Mouse (Mus musculus): ENCODE results near the gene Fdx1. TPM values are rescaled to one million over a fixed set of nuclear protein-coding genes. Genes with fewer than 3 reads are reported as not detected.

The Fdx1 gene
- polyA plus RNA-seq, 1 experiment from 2014 or later = 103 TPM

DNA sequence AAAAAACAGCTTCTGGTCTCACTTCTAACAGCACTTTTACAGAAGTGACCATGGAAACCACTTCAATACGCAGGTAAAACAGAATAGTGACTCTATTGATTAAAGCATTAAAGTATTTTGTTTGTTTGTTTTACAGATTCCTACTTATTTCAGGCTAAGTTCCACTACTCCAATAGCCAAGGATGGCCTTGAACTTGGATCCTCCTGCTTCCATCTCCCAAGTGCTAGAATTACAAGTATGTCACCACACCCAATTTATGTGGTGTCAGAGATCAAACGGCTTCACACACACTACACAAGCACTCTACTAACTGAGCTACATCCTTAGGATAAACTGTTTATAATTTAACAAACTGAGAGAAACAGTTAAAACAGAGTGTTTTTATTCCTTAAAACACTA, 3.0 kb downstream of the Fdx1 start:
- no peak overlapping the region for H3K4me2 ChIP-seq (ENCODE audit: low read length)
- H3K4me3 ChIP-seq (ENCODE audit: control insufficient read depth in 1 of 2, insufficient read depth in 1 of 2, low read depth in 1 of 2, low read length in 2 of 2) = no peak overlapping the region
- no peaks in the 10 kb centered on the region for H3K9me3 ChIP-seq (ENCODE audit: control insufficient read depth, low read length)
- 81% methylated on average over 2 of the region's 2 CpGs for WGBS
- no peaks in the 10 kb centered on the region for H3K27me3 ChIP-seq (ENCODE audit: control insufficient read depth, insufficient read depth, low read length)
- no peak overlapping the region for H3K27ac ChIP-seq (replicated peaks in 1 of 2; ENCODE audit: control insufficient read depth in 1 of 2, insufficient read depth in 1 of 2, low read depth in 2 of 2, low read length in 2 of 2)
- H3K4me1 ChIP-seq (ENCODE audit: control insufficient read depth in 2 of 2, insufficient read depth in 2 of 2, low read length in 2 of 2) = peaks cover 5 to 25% of the 10 kb centered on the region in 2 experiments
- peaks cover 18% of the 10 kb centered on the region for H3K36me3 ChIP-seq (ENCODE audit: control insufficient read depth, insufficient read depth, low read length)
- H3K9ac ChIP-seq (ENCODE audit: low read length) = no peak overlapping the region
- ATAC-seq (ENCODE audit: insufficient number of reproducible peaks, insufficient read depth, low FRiP score, low read depth) = no peak

DNA sequence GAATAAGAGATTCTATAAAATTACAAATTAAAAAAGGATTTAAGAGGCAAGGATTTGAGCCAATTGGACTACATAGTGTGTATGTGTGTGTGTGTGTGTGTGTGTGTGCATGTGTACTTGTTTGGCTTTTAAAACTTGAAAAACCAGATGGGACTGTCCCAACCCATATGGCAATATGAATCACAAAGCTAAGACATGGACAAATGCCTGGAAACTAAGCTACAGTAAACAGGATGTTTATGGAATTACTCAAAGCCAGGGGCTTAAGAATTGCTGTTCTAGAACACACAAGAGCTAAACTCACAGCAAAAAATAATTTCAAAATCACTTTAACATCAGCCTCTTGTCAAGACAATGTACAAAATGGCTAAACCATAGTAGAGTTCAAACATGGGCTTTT, 4.4 kb downstream of the Fdx1 start:
- no peak overlapping the region for H3K4me2 ChIP-seq (ENCODE audit: low read length)
- no peak overlapping the region for H3K4me3 ChIP-seq (ENCODE audit: control insufficient read depth in 1 of 2, insufficient read depth in 1 of 2, low read depth in 1 of 2, low read length in 2 of 2)
- no peak overlapping the region for H3K27ac ChIP-seq (replicated peaks in 1 of 2; ENCODE audit: control insufficient read depth in 1 of 2, insufficient read depth in 1 of 2, low read depth in 2 of 2, low read length in 2 of 2)
- H3K4me1 ChIP-seq (ENCODE audit: control insufficient read depth in 2 of 2, insufficient read depth in 2 of 2, low read length in 2 of 2) = peaks cover 3 to 21% of the 10 kb centered on the region in 2 experiments
- H3K9ac ChIP-seq (ENCODE audit: low read length) = no peak overlapping the region
- no peaks in the 10 kb centered on the region for H3K9me3 ChIP-seq (ENCODE audit: control insufficient read depth, low read length)
- ATAC-seq (ENCODE audit: insufficient number of reproducible peaks, insufficient read depth, low FRiP score, low read depth) = no peak
- no peaks in the 10 kb centered on the region for H3K27me3 ChIP-seq (ENCODE audit: control insufficient read depth, insufficient read depth, low read length)
- peaks cover 31% of the 10 kb centered on the region for H3K36me3 ChIP-seq (ENCODE audit: control insufficient read depth, insufficient read depth, low read length)

DNA sequence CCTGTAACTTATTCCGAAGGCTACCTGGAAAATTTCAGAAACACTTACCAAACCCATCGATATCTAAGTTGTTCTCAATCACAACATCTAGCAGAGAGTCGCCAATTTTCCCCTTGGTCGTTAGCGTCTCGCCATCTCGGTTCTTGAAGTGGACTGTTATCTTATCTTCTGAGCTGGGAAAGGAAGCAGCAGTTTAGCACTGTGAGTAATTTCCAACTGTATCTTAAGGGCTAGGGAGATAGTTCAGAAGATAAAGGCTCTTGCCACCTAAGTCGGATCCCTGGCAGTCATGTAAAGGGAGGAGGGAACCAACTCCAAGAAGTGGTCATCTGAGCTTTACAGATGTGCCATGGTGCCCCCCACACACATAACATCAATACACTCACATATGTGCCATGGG, 6.3 kb downstream of the Fdx1 start:
- 29% methylated on average over 8 of the region's 8 CpGs for WGBS
- Histone ChIP-seq H3K27ac (replicated peaks in 1 of 2; ENCODE audit: control insufficient read depth in 1 of 2, insufficient read depth in 1 of 2, low read depth in 2 of 2, low read length in 2 of 2) (no peak overlapping the region), H3K9ac (ENCODE audit: low read length) (no peak overlapping the region), H3K9me3 (ENCODE audit: control insufficient read depth, low read length) (no peaks in the 10 kb centered on the region), H3K27me3 (ENCODE audit: control insufficient read depth, insufficient read depth, low read length) (no peaks in the 10 kb centered on the region), H3K4me1 (ENCODE audit: control insufficient read depth in 2 of 2, insufficient read depth in 2 of 2, low read length in 2 of 2) (peaks cover 3 to 11% of the 10 kb centered on the region in 2 experiments; a peak in 3 of 4 replicates), H3K4me3 (ENCODE audit: control insufficient read depth in 1 of 2, insufficient read depth in 1 of 2, low read depth in 1 of 2, low read length in 2 of 2) (no peak overlapping the region), H3K4me2 (ENCODE audit: low read length) (no peak overlapping the region), H3K36me3 (ENCODE audit: control insufficient read depth, insufficient read depth, low read length) (peaks cover 45% of the 10 kb centered on the region)
- ATAC-seq (ENCODE audit: insufficient number of reproducible peaks, insufficient read depth, low FRiP score, low read depth) = no peak

GRCm38 (mm10) chr9:51956484-51956883, 6.9 kb downstream of the Fdx1 start:
- ATAC-seq (ENCODE audit: insufficient number of reproducible peaks, insufficient read depth, low FRiP score, low read depth) = no peak
- peaks cover 50% of the 10 kb centered on the region for H3K36me3 ChIP-seq (ENCODE audit: control insufficient read depth, insufficient read depth, low read length)
- WGBS = 81% methylated on average over 2 of the region's 2 CpGs

DNA sequence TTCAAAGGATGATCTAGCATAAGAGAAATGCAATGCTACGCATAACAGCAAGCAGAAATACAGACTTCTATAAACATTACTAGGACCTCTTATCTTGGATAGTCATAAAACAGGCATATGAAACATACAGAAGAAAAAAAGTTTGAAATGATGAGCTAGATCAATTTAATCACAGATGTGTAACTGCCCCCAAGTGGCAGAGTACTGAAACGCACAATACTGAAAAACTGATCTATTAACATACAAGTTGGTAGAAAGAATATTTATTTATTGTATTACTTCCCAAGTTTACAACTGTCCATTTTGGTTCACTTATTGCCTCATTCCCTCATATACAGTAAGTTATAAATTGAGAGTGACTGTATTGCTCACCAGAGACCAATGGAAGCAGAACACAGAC, 12.0 kb downstream of the Fdx1 start:
- Histone ChIP-seq H3K4me1 (ENCODE audit: control insufficient read depth in 2 of 2, insufficient read depth in 2 of 2, low read length in 2 of 2) (no peaks in the 10 kb centered on the region), H3K9me3 (ENCODE audit: control insufficient read depth, low read length) (no peaks in the 10 kb centered on the region), H3K36me3 (ENCODE audit: control insufficient read depth, insufficient read depth, low read length) (peaks cover 72% of the 10 kb centered on the region), H3K4me3 (ENCODE audit: control insufficient read depth in 1 of 2, insufficient read depth in 1 of 2, low read depth in 1 of 2, low read length in 2 of 2) (no peak overlapping the region), H3K27me3 (ENCODE audit: control insufficient read depth, insufficient read depth, low read length) (no peaks in the 10 kb centered on the region), H3K27ac (replicated peaks in 1 of 2; ENCODE audit: control insufficient read depth in 1 of 2, insufficient read depth in 1 of 2, low read depth in 2 of 2, low read length in 2 of 2) (no peak overlapping the region), H3K4me2 (ENCODE audit: low read length) (no peak overlapping the region), H3K9ac (ENCODE audit: low read length) (no peak overlapping the region)
- WGBS = 75% methylated on average over 2 of the region's 2 CpGs
- no peak for ATAC-seq (ENCODE audit: insufficient number of reproducible peaks, insufficient read depth, low FRiP score, low read depth)

More at GRCm38 (mm10) chr9:51956484-51956883, 6.9 kb downstream of the Fdx1 start:
- no peak overlapping the region for H3K4me2 ChIP-seq (ENCODE audit: low read length)
- no peak overlapping the region for H3K4me3 ChIP-seq (ENCODE audit: control insufficient read depth in 1 of 2, insufficient read depth in 1 of 2, low read depth in 1 of 2, low read length in 2 of 2)
- no peak overlapping the region for H3K9ac ChIP-seq (ENCODE audit: low read length)
- H3K4me1 ChIP-seq (ENCODE audit: control insufficient read depth in 2 of 2, insufficient read depth in 2 of 2, low read length in 2 of 2) = peaks cover 3 to 5% of the 10 kb centered on the region in 2 experiments; a peak in 3 of 4 replicates
- H3K9me3 ChIP-seq (ENCODE audit: control insufficient read depth, low read length) = no peaks in the 10 kb centered on the region
- no peaks in the 10 kb centered on the region for H3K27me3 ChIP-seq (ENCODE audit: control insufficient read depth, insufficient read depth, low read length)
- H3K27ac ChIP-seq (replicated peaks in 1 of 2; ENCODE audit: control insufficient read depth in 1 of 2, insufficient read depth in 1 of 2, low read depth in 2 of 2, low read length in 2 of 2) = no peak overlapping the region

DNA sequence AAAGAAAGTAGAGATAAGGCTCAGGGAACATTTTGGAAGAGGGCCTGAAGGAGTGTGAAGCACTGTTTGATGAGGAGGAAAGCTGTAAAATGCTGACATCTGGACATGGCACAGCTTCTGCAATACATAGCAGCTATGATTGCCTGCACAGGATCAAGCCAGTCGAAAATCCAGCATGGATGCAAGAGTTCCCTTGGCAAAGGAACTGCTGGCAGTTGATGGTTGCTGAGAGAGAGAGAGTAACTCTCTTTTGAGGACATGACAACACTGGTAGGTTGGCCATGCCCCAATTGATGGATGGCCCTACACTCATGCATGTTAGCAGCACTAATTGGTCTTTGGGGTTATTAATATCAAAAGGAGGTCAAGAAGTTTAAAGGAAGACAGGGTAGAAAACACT, 12.7 kb downstream of the Fdx1 start:
- H3K9me3 ChIP-seq (ENCODE audit: control insufficient read depth, low read length) = no peaks in the 10 kb centered on the region
- no peaks in the 10 kb centered on the region for H3K4me1 ChIP-seq (ENCODE audit: control insufficient read depth in 2 of 2, insufficient read depth in 2 of 2, low read length in 2 of 2)
- no peak overlapping the region for H3K9ac ChIP-seq (ENCODE audit: low read length)
- no peak for ATAC-seq (ENCODE audit: insufficient number of reproducible peaks, insufficient read depth, low FRiP score, low read depth)
- no peak overlapping the region for H3K27ac ChIP-seq (replicated peaks in 1 of 2; ENCODE audit: control insufficient read depth in 1 of 2, insufficient read depth in 1 of 2, low read depth in 2 of 2, low read length in 2 of 2)
- no peak overlapping the region for H3K4me2 ChIP-seq (ENCODE audit: low read length)
- H3K27me3 ChIP-seq (ENCODE audit: control insufficient read depth, insufficient read depth, low read length) = no peaks in the 10 kb centered on the region
- WGBS = 61% methylated on average over 1 of the region's 1 CpGs
- peaks cover 70% of the 10 kb centered on the region for H3K36me3 ChIP-seq (ENCODE audit: control insufficient read depth, insufficient read depth, low read length)
- no peak overlapping the region for H3K4me3 ChIP-seq (ENCODE audit: control insufficient read depth in 1 of 2, insufficient read depth in 1 of 2, low read depth in 1 of 2, low read length in 2 of 2)

DNA sequence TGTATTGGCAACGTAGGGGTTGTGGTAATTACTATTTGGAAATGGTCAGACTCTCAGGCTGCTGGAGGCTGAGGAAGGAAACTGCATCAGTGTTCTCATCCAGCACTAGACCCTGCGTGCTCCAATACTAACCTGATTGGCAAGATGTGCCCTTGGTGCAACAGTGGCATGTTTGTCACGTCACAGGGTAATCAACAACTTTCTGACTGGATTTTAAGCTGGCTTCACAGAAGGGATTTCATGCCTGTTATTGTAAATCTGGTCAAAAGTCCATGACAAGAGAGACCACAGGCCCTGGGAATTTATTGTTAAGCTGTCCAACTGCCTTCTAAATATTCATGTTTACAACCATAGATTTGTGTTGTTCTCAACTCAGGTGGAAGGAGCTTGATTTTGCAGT, 13.1 kb downstream of the Fdx1 start:
- Histone ChIP-seq H3K36me3 (ENCODE audit: control insufficient read depth, insufficient read depth, low read length) (peaks cover 70% of the 10 kb centered on the region), H3K9me3 (ENCODE audit: control insufficient read depth, low read length) (no peaks in the 10 kb centered on the region), H3K27me3 (ENCODE audit: control insufficient read depth, insufficient read depth, low read length) (no peaks in the 10 kb centered on the region), H3K9ac (ENCODE audit: low read length) (no peak overlapping the region), H3K27ac (replicated peaks in 1 of 2; ENCODE audit: control insufficient read depth in 1 of 2, insufficient read depth in 1 of 2, low read depth in 2 of 2, low read length in 2 of 2) (no peak overlapping the region), H3K4me2 (ENCODE audit: low read length) (no peak overlapping the region), H3K4me3 (ENCODE audit: control insufficient read depth in 1 of 2, insufficient read depth in 1 of 2, low read depth in 1 of 2, low read length in 2 of 2) (no peak overlapping the region), H3K4me1 (ENCODE audit: control insufficient read depth in 2 of 2, insufficient read depth in 2 of 2, low read length in 2 of 2) (no peaks in the 10 kb centered on the region)
- ATAC-seq (ENCODE audit: insufficient number of reproducible peaks, insufficient read depth, low FRiP score, low read depth) = no peak
- WGBS = 89% methylated on average over 3 of the region's 3 CpGs

- H3K27me3 ChIP-seq (ENCODE audit: control insufficient read depth, insufficient read depth, low read length) = no peaks in the 10 kb centered on the region
- no peak overlapping the region for H3K4me3 ChIP-seq (ENCODE audit: control insufficient read depth in 1 of 2, insufficient read depth in 1 of 2, low read depth in 1 of 2, low read length in 2 of 2)
- WGBS = 84% methylated on average over 6 of the region's 6 CpGs
- H3K9ac ChIP-seq (ENCODE audit: low read length) = no peak overlapping the region
- H3K9me3 ChIP-seq (ENCODE audit: control insufficient read depth, low read length) = no peaks in the 10 kb centered on the region
- H3K4me1 ChIP-seq (ENCODE audit: control insufficient read depth in 2 of 2, insufficient read depth in 2 of 2, low read length in 2 of 2) = no peaks in the 10 kb centered on the region
- H3K4me2 ChIP-seq (ENCODE audit: low read length) = no peak overlapping the region
- no peak for ATAC-seq (ENCODE audit: insufficient number of reproducible peaks, insufficient read depth, low FRiP score, low read depth)
- H3K27ac ChIP-seq (replicated peaks in 1 of 2; ENCODE audit: control insufficient read depth in 1 of 2, insufficient read depth in 1 of 2, low read depth in 2 of 2, low read length in 2 of 2) = no peak overlapping the region
- peaks cover 64% of the 10 kb centered on the region for H3K36me3 ChIP-seq (ENCODE audit: control insufficient read depth, insufficient read depth, low read length)
These were observed 19.4 kb downstream of the Fdx1 start for GRCm38 (mm10) chr9:51943934-51944333.

All from heart, embryonic 14.5 days (tissue).